Mouse (Mus musculus) embryonic fibroblast, embryonic 13.5 days (primary cell): Measurements from ENCODE around the gene Rbms2.
"Not testable (repeated sequence)": the region's sequence is repeated elsewhere in the genome, so short reads cannot be mapped to it uniquely, and the experiment has no call there.

ENCODE experiments used
- CTCF ChIP-seq: IDR thresholded peaks from 2 replicates; pipeline ENCODE4 v1.5.1; 2011; ENCODE audit warnings: mild to moderate bottlenecking, control low read depth, low read length, moderate library complexity, borderline replicate concordance; ENCODE audit not compliant: insufficient read depth
- POLR2A ChIP-seq: IDR thresholded peaks from 2 replicates; pipeline ENCODE4 v1.6.1; 2011; ENCODE audit warnings: low read depth, mild to moderate bottlenecking, control low read depth, low read length, moderate library complexity

GRCm38 (mm10) chr10:128087216-128087615 lies 92.9 kb downstream of the Rbms2 start:
- TF ChIP-seq CTCF, POLR2A: not testable (repeated sequence)
